In genomic region chrX:36437932-36438331, GRCm38 (mm10) we compare ENCODE assay signal across 27 mouse cellular contexts. TPM values are rescaled to one million over a fixed set of nuclear protein-coding genes. Genes with fewer than 3 reads are reported as not detected.
A peak's percentile ranks its signal among the peaks of the same experiment; 100 is the strongest.
DNase-seq lines count a peak whose midpoint lies in the region; ATAC-seq lines count a peak whose summit lies in the region.
"Had no signal": no experiment of that assay in that cellular context is flagged by ENCODE, and none has a peak within 500 bp of the region (broad histone marks: within the 10 kb centered on the region; RNA-seq: fewer than 3 reads in every experiment).

No protein-coding gene starts in this region.

- H3K36me3 ChIP-seq in liver, embryonic 13.5 days: no peaks in the 10 kb centered on the region
- H3K36me3 ChIP-seq in liver, embryonic 11.5 days (ENCODE audit: control insufficient read depth, insufficient read depth, low read length): no peaks in the 10 kb centered on the region
- H3K36me3 ChIP-seq: embryonic facial prominence, embryonic 13.5 days; embryonic facial prominence, embryonic 15.5 days; forebrain, embryonic 10.5 days; forebrain, embryonic 12.5 days had no signal

- no peak overlapping the region for H3K4me2 ChIP-seq in liver, embryonic 13.5 days
- H3K4me2 ChIP-seq in liver, embryonic 11.5 days: no peak overlapping the region
- H3K4me2 ChIP-seq: embryonic facial prominence, embryonic 13.5 days; embryonic facial prominence, embryonic 15.5 days; forebrain, embryonic 12.5 days had no signal

- intact Hi-C loops in left cerebral cortex, postnatal 4 days (cut with DNase I): no loop called here

- no peak overlapping the region for H3K27ac ChIP-seq in liver, embryonic 13.5 days
- no peak overlapping the region for H3K27ac ChIP-seq in liver, embryonic 11.5 days (ENCODE audit: low read depth, low read length)
- H3K27ac ChIP-seq: embryonic facial prominence, embryonic 13.5 days; embryonic facial prominence, embryonic 15.5 days; forebrain, embryonic 10.5 days; forebrain, embryonic 12.5 days had no signal

- no peak overlapping the region for H3K9ac ChIP-seq in liver, embryonic 13.5 days
- H3K9ac ChIP-seq in liver, embryonic 11.5 days (ENCODE audit: low read depth, low read length): no peak overlapping the region
- H3K9ac ChIP-seq: embryonic facial prominence, embryonic 13.5 days; embryonic facial prominence, embryonic 15.5 days; forebrain, embryonic 12.5 days had no signal

- no peaks in the 10 kb centered on the region for H3K4me1 ChIP-seq in liver, embryonic 13.5 days (replicated peaks)
- no peaks in the 10 kb centered on the region for H3K4me1 ChIP-seq in liver, embryonic 11.5 days (replicated peaks; ENCODE audit: control insufficient read depth, insufficient read depth, low read length)
- H3K4me1 ChIP-seq: embryonic facial prominence, embryonic 13.5 days; embryonic facial prominence, embryonic 15.5 days; forebrain, embryonic 10.5 days; forebrain, embryonic 12.5 days had no signal

- peak; percentile 36; the same call in 1 of the 2 replicates for ATAC-seq in liver, embryonic 13.5 days (ENCODE audit: low read depth)
- ATAC-seq in liver, embryonic 11.5 days (replicated peaks; ENCODE audit: low FRiP score): no peak
- ATAC-seq in megakaryocyte progenitor cell, adult 5-6 weeks (replicated peaks; ENCODE audit: poor library complexity): peak; percentile 46
- ATAC-seq: forebrain, embryonic 14.5 days; forebrain, embryonic 16.5 days had no signal

- DNase-seq in liver, embryonic 13.5 days: no peak
- no peak for DNase-seq in liver, embryonic 11.5 days (ENCODE audit: low spot score)
- DNase-seq in 416B (ENCODE audit: low read depth): peak; percentile 58
- DNase-seq in MEL-GATA-1-ER (ENCODE audit: extremely low read depth, low read depth): peak; percentile 41
- no peak for DNase-seq in left cerebral cortex, adult 11 months (ENCODE audit: low spot score)
- DNase-seq in adrenal gland, postnatal 14 days: no peak
- no peak for DNase-seq in left cerebral cortex, postnatal 4 days
- DNase-seq: adrenal gland, adult 2 months; adrenal gland, postnatal 10 days; adrenal gland, postnatal 36 days; cerebellum, adult 11-12 months; cerebellum, adult 2 months; cerebellum, adult 9-10 months; cerebellum, postnatal 10 days; cerebellum, postnatal 25 days; embryo, embryonic 11 days had no signal

- no peaks in the 10 kb centered on the region for H3K9me3 ChIP-seq in liver, embryonic 13.5 days (replicated peaks)
- H3K9me3 ChIP-seq in liver, embryonic 11.5 days (ENCODE audit: control insufficient read depth, low read length): no peaks in the 10 kb centered on the region
- H3K9me3 ChIP-seq: embryonic facial prominence, embryonic 13.5 days; embryonic facial prominence, embryonic 15.5 days; forebrain, embryonic 10.5 days; forebrain, embryonic 12.5 days had no signal

- H3K27me3 ChIP-seq in liver, embryonic 13.5 days: no peaks in the 10 kb centered on the region
- no peaks in the 10 kb centered on the region for H3K27me3 ChIP-seq in liver, embryonic 11.5 days (replicated peaks; ENCODE audit: control insufficient read depth, insufficient read depth, low read length)
- H3K27me3 ChIP-seq: embryonic facial prominence, embryonic 13.5 days; embryonic facial prominence, embryonic 15.5 days; forebrain, embryonic 12.5 days had no signal

- WGBS in liver, embryonic 13.5 days (ENCODE audit: insufficient replicate concordance): 33% methylated on average over 1 of the region's 1 CpGs
- WGBS in liver, embryonic 11.5 days: 49% methylated on average over 1 of the region's 1 CpGs

- H3K4me3 ChIP-seq in liver, embryonic 13.5 days (replicated peaks): no peak overlapping the region
- no peak overlapping the region for H3K4me3 ChIP-seq in liver, embryonic 11.5 days (ENCODE audit: low read depth, low read length)
- H3K4me3 ChIP-seq: embryonic facial prominence, embryonic 13.5 days; embryonic facial prominence, embryonic 15.5 days; erythroblast, embryonic 14.5 days; forebrain, embryonic 10.5 days; forebrain, embryonic 12.5 days had no signal

RNA-seq across cellular contexts. Expression of gene Gm6268, which starts 36.9 kb away (rescaled TPM):
- not detected in 2 replicates for polyA plus RNA-seq in liver, embryonic 13.5 days (2015; fragmentation: Nextera tagmentation; extraction: Ambion mirVana)
- not detected in 2 replicates for polyA plus RNA-seq in liver, embryonic 11.5 days (2014; fragmentation: Nextera tagmentation; extraction: Ambion mirVana)
- total RNA-seq in megakaryocyte progenitor cell, adult 5-6 weeks (2015): not detected in 2 replicates
- total RNA-seq in megakaryocyte progenitor cell, adult 5-6 weeks (2017): not detected in 2 replicates
- total RNA-seq in adrenal gland, postnatal 14 days (2021): not detected in 2 replicates
- total RNA-seq in left cerebral cortex, postnatal 4 days (2021): not detected
- total RNA-seq: adrenal gland, adult 2 months; adrenal gland, postnatal 10 days; adrenal gland, postnatal 36 days; ES-E14 had no signal
- polyA plus RNA-seq: adrenal gland, adult 2 months; C2C12; cerebellum, adult 2 months; embryonic facial prominence, embryonic 11.5 days; embryonic facial prominence, embryonic 13.5 days; embryonic facial prominence, embryonic 15.5 days; erythroblast, embryonic 14.5 days; forebrain, embryonic 10.5 days; forebrain, embryonic 12.5 days; forebrain, embryonic 14.5 days; forebrain, embryonic 16.5 days had no signal

RNA-seq across cellular contexts. Expression of gene Gm14569, which starts 53.7 kb away (rescaled TPM):
- not detected in 2 replicates for polyA plus RNA-seq in liver, embryonic 13.5 days (2015; fragmentation: Nextera tagmentation; extraction: Ambion mirVana)
- not detected in 2 replicates for polyA plus RNA-seq in liver, embryonic 11.5 days (2014; fragmentation: Nextera tagmentation; extraction: Ambion mirVana)
- total RNA-seq in megakaryocyte progenitor cell, adult 5-6 weeks (2015): not detected in 2 replicates
- not detected in 2 replicates for total RNA-seq in megakaryocyte progenitor cell, adult 5-6 weeks (2017)
- not detected in 2 replicates for total RNA-seq in adrenal gland, postnatal 14 days (2021)
- total RNA-seq in left cerebral cortex, postnatal 4 days (2021): not detected
- polyA plus RNA-seq: adrenal gland, adult 2 months; embryonic facial prominence, embryonic 11.5 days; embryonic facial prominence, embryonic 13.5 days; embryonic facial prominence, embryonic 15.5 days; erythroblast, embryonic 14.5 days; forebrain, embryonic 10.5 days; forebrain, embryonic 12.5 days; forebrain, embryonic 14.5 days; forebrain, embryonic 16.5 days had no signal

Comparison
In these comparisons a context has a peak if more than half of its experiments do, and no peak if none do; other contexts are left out.
1. DNase-seq: peak in 416B (single experiment) and MEL-GATA-1-ER (single experiment); none in liver, embryonic 13.5 days (single experiment), liver, embryonic 11.5 days (single experiment), left cerebral cortex, adult 11 months (single experiment), adrenal gland, postnatal 14 days (single experiment) and left cerebral cortex, postnatal 4 days (single experiment).